Mouse (Mus musculus) ZHBTc4 (cell line): ENCODE measurements around the gene Gm49384.
A peak's percentile ranks its signal among the peaks of the same experiment; 100 is the strongest.

ENCODE experiments used
- DNase-seq: peaks from one replicate; pipeline ENCODE4 v3.0.0-alpha.2; 2011; ENCODE audit warnings: low read depth, low spot score

Gm49384 gene

DNA sequence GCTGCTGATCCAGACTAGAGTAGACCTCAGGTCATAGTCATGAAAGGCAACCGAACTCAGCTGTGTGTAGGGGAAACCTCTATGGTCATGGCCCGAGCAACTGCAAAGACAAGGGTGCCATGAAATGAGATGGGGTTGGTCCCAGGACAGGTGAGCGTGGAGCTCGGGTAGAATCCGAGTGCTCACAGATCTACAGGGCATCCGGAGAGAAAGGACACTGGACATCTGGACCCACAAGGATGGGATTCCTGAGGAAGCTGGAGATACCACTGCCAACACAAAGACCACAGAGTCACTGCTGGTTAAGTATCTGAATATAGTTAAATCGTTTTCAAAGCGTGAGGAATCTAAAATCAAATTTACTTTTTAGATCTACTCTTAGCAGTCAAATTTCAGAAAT lies 3.3 kb upstream of the Gm49384 start:
- no peak for DNase-seq

DNA sequence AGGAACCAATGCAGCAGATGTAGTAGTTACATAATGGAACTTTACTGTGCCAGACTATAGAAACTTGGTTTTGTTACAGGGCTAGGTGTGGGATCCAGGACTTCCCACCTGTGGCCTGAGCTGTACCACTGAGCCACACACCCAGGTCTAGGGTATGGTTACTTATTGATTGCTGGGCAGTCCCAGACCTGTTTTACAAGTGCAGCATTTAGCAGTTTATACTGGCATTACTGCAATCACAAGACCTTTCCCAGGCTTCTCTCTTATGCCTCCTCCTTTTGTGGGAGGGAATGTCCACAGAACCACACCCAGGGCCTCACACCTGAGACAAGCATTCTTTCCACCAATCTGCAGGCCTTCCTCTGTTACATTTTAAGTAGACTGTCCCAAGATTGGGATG lies 5.1 kb downstream of the Gm49384 start:
- DNase-seq, result no peak

GRCm38 (mm10) chr12:69198164-69198535 lies 5.9 kb downstream of the Gm49384 start, which contains the start of gene Dnaaf2:
Gene Dnaaf2, minus strand, starts transcription at chr12:69198429.
- peak; percentile 71 for DNase-seq

DNA sequence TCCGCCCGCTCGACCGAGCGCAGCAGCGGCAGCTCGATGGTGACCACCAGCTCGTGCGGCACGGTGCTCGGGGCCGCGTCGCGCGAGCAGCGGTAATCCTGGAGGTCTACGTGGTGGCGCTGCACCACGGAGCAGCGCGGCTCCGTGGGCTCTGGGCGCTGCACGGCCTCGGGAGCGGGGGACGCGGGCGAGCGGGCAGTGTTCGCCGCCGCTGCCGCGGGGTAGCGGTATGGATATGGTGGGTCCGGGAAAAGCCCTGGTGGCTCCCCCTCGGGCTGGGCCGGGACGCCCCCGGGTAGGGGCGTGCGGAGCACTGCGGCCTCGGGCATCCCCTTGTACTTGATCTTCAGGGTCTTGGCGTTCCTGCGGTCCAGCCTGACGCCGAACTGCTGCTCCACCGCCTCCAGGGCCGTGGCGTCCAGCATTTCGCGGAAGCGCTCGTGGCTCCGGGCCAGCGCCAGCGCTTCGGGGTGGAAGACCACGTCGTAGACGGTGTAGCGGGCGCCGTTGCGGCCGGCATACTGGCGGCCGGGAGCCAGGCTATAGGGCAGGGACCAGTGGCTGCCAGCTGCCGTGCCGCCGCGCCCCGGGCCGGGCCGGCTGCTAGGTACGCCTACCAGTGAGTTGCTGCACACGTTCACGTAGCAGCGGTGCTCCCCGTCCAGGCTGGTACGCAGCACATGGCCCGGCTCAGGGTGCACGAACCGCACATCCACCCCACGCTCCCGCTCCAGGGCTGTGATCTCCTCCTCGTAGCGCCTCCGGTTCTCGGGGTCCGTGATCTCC lies 6.5 kb downstream of the Gm49384 start:
- DNase-seq, result peak; percentile 81

DNA sequence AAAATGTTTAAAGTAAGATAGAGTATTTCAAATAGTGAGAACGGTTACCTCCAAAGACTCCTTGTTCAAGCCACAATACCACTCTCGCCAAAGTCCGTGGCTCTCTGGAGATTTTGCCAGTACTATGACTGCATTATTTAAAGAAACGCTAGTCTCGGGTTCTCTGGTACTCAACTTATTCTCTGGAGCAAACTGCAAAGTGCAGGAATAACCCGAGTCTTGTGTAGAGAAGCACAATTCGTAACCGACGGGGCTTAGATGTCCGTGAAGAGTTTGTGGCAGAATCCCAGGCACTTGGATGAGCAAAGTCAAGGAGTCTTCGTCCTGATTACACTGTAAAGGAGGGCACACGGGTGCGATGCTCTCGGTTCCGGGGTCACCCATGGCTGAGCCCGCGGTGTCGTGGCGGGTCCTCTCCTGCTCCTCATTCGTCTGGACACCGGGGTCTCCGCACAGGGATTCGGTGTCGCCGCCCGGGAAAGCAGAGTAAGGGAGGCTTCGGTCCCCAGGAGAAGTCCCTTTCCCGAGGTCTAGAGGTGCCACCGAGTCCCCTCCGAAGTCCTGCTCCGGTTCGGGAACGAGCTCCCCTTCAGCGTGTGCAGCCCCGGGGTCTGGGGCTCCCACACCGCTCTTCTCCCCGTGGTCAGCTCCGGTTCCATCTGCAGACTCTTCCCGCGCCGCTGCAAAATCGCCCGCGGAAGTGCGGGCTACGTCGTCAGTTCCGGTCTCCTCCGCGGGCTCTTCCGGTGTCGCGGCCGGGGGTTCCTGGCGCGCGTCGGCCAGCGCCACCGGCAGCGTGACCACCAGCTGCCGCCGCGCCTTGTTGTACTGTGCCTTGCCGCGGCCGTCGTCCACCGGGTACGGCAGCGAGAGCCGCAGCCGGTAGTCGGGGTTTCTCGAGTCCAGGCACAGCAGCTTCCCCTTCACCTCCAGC lies 7.4 kb downstream of the Gm49384 start, which contains the start of gene Gm49383:
Gm49383 (minus strand) TSS at position 661 of the 934 bp plus-strand sequence.
- peak; percentile 62 for DNase-seq

DNA sequence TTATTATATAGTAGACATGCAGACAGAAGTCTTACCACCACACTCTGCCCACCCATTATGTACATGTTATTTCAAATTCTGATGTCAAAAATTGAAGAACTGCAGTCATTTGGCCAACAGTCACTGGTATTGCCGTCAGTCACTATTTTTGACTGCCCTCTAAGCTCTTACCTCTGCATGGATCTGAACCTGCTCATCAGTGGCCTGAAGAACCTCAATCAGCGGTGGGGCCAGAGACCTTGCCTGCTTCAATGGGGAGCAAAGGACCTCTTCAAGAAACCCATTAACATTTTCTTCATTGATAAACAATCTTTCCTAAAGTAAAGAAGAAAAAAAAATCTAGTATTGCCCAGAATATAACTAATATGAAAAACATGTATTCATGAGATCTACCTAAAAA lies 11.4 kb downstream of the Gm49384 start:
- no peak for DNase-seq

- DNase-seq, result no peak
These were observed 12.7 kb downstream of the Gm49384 start for GRCm38 (mm10) chr12:69191396-69191795.

GRCm38 (mm10) chr12:69190522-69190921 lies 13.5 kb downstream of the Gm49384 start:
- no peak for DNase-seq

DNA sequence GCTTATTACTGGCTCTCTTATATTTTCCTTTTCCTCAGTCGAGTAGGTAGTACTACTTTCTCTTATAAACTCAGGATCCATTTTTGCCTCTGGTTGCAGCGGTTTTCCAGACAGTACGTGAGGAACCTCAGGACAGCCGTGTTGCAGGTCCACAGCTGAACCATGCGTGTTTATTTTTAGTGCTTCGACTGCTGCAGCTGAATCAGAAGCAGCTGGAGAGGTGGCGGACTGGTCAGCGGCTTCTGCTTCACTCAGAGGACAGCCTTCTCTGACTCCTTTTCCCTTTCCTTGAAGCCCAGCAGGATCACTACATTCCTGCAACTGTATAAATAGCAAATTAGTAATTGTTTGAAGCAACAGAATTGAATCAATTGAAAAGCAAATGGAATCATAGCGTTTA lies 14.0 kb downstream of the Gm49384 start:
- DNase-seq, result no peak

DNA sequence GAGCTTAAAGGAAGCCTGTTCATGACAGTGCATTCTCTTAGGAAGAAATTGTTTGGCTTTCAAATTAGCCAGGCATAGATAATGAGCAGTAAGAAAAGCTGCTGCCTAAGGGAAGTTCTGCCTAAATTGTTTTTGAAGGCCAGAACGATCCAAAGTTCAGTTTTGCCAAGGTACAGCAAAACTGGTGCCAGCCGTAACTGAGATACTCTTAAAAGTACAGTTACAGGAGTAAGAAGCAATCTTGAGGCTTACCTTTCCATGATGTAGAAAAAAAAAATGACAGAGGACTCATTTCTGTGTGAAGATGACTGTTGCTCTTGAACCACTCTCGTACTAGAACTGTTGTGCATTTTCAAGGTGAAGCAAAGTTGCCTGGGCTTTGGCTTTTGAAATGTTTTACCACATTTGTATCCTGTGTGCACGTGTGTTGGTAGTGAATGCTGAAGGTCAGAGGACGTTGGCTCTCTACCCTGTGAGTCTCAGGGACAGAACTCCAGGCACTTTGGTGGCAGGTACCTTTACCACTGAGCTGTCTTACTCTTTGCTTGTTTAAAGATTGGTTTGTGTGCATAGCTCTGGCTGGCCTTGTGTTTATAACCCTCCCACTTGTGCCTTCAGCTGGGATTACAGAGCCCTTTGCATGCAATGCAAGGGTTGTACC lies 17.1 kb downstream of the Gm49384 start:
- DNase-seq, result no peak

DNA sequence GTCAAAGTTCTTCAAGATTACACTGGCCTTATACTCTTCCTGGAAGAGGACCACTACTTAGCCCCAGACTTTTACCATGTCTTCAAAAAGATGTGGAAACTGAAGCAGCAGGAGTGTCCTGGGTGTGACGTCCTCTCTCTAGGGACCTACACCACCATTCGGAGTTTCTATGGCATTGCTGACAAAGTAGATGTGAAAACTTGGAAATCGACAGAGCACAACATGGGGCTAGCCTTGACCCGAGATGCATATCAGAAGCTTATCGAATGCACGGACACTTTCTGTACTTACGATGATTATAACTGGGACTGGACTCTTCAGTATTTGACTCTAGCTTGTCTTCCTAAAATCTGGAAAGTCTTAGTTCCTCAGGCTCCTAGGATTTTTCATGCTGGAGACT lies 18.7 kb downstream of the Gm49384 start:
- DNase-seq, result no peak

DNA sequence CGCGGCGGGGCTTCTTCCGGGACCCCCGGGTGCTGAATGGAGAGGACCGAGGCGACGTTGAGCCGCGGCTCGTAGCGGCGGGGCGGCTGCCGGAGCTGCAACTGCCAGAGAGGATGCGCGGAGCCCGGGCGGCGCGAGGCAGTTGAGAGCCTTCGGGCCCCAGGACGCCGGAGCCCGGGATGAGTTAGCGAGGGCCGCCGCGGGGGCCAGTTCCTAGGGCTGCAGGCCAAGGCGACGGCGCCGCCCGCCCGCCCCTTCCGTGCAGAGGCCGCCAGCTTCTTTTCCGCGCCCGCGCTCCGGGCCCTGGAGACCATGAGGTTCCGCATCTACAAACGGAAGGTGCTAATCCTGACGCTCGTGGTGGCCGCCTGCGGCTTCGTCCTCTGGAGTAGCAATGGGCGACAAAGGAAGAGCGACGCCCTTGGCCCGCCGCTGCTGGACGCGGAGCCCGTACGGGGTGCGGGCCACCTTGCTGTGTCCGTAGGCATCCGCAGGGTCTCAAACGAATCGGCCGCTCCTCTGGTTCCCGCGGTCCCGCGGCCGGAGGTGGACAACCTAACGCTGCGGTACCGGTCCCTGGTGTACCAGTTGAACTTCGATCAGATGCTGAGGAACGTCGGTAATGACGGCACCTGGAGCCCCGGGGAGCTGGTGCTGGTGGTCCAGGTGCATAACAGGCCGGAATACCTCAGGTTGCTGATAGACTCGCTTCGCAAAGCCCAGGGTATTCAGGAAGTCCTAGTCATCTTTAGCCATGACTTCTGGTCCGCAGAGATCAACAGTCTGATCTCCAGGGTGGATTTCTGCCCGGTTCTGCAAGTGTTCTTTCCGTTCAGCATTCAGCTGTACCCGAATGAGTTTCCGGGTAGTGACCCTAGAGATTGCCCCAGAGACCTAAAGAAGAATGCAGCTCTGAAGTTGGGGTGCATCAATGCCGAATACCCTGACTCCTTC lies 19.4 kb downstream of the Gm49384 start:
- no peak for DNase-seq

DNA sequence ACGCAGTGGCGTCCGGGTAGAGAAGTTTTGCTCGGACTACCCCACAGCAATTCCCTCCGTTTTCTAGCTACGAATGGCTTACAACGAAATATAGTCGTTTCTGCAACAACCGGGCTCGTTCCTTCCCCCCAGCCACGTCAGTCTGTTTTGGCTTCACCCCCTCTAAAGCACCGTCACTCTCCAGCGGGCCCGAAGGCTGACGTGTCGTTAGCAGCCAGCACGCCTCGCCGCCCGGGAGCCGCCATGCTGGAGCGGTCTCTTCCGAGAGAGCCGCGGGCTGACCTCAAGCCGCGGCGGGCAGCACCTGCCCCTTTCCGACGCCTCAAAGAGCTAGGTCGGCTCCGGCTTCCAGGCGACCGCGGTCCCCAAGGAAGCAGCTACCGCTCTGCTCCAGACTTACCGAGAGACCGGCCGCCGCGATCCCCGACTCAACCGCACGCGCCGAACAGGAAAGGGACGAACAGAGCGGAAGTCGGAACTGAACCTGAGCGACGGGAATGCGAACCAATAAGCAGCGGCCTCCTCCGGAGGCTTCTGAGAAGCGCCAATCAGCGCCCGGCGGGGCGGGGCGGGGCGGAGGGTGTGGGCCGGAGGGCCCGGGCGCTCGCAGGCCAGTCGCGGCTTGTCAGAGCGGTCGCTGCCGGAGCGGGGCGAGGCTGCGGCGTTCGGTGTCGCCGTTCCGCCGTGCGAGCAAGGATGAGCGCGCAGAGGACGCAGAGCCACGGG lies 20.3 kb downstream of the Gm49384 start, which contains the start of the genes Rpl36al and Mgat2:
Rpl36al (minus strand) TSS at position 501 of the 726 bp plus-strand sequence.
Mgat2 (plus strand) TSS at position 575 of the 726 bp plus-strand sequence.
- DNase-seq, result peak; percentile 99

DNA sequence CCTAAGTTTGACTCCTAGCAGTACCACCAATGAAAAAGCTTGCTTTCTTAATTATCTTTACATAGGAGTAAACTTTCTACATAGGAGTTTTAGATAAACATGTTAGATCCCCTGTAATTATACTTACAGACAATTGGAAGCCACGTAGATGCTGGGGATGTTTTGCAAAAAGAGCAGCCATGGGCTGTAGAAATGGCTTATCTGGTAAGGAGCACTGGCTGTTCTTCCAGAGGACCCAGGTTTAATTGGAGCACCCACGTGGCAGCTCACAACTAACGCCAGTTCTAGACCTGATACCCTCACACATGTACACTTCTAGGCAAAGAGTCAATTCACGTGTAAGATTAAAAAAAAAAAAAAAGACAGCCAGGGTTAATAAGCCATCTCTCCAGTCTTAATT lies 22.3 kb downstream of the Gm49384 start:
- no peak for DNase-seq

- peak; percentile 87 for DNase-seq
These were observed 24.7 kb downstream of the Gm49384 start for GRCm38 (mm10) chr12:69179371-69179770.

DNA sequence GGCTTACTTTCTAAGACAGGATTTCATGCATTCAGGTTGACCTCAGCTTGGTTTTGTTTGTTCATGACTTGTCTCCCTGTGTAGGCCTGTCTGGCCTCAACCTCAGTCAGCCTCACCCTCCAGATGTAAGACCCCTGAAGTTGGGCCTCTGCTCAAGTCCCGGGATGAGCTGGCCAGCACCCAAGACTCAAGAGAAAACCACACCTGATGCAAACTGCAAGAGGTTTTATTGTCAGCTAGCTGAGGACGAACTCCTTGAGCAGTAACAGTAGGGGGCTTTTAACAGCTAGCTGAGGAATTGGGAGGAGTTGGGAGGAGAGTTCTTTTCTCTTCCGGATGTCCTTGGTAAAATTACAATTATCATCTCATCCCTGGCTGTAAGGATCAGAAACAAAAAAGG lies 26.5 kb downstream of the Gm49384 start:
- peak; percentile 70 for DNase-seq

DNA sequence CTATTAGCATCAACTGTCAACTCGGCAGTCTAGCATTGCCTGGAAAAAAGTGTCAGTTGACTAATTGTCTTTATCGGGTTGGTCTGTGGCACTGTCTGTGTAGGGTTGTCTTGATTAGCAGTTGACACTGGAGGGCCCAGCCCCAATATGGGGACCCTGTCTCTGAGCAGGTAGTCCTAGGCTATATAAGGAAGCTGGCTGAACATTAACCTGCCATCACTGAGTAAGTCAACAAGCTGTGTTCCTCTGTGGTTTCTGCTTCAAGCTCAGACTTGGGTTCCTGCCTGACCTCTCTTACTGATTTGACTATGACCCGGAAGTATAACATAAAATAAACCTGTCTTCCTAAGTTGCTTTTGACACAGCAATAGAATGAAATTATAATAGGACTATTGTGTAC lies 28.1 kb downstream of the Gm49384 start:
- no peak for DNase-seq

DNA sequence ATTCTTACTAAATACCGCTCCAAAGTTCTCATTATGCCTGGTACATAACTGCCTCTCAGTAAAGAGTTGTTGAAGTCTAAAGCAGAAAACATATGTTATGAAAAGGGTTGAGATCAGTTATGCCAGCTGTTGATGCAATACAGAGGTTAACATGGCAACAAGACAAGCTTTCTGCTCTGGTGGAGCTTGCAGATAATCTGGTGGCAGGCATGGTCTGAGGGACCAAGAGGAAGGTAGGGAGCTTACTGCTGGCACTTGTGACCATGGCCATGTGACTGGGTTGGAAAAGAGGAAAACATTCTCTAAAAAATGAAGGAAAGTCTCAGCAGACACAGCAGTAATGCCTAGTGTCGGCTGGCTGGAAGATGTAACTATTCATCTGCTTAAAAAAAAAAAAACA lies 32.8 kb downstream of the Gm49384 start:
- DNase-seq, result no peak

- peak; percentile 88 for DNase-seq
These were observed 35.5 kb downstream of the Gm49384 start, which contains the start of gene Lrr1 for GRCm38 (mm10) chr12:69168461-69169106. Gene Lrr1, plus strand, starts transcription at chr12:69168814.
